Mouse (Mus musculus) hindbrain, embryonic 11.5 days (tissue): ENCODE data around the gene St5. TPM values are rescaled to one million over a fixed set of nuclear protein-coding genes. Genes with fewer than 3 reads are reported as not detected.

Source experiments
- polyA plus RNA-seq: library from polyadenylated mRNA; unstranded; fragments of >200 nt; fragmentation: Nextera tagmentation; extraction: Ambion mirVana; gene quantifications from 2 replicates; pipeline ENCODE4 v1.2.1, GENCODE M21; 2014

The St5 gene
- polyA plus RNA-seq, 1 experiment from 2014 or later = 32.5 TPM

Other genes with a start within 250 kb of the St5 start
- 0.08 and 0.14 TPM in 2 replicates for gene Trim66, start 195.5 kb downstream of the St5 start, polyA plus RNA-seq
- 110 and 124 TPM in 2 replicates for gene Rpl27a, start 184.5 kb downstream of the St5 start, polyA plus RNA-seq
- 19.0 and 22.2 TPM in 2 replicates for gene Akip1, start 85 bp upstream of the St5 start, polyA plus RNA-seq
- gene BC051019, start 20.2 kb upstream of the St5 start, polyA plus RNA-seq = 0.37 and 0.47 TPM in 2 replicates
- gene Ascl3, start 28.1 kb upstream of the St5 start, polyA plus RNA-seq = not detected in 2 replicates
- gene Tmem9b, start 49.3 kb upstream of the St5 start, polyA plus RNA-seq = 63.2 and 71.2 TPM in 2 replicates
- gene Nrip3, start 78.4 kb upstream of the St5 start, polyA plus RNA-seq = 0.85 and 0.88 TPM in 2 replicates
- 3.2 and 4.3 TPM in 2 replicates for gene Scube2, start 162.1 kb upstream of the St5 start, polyA plus RNA-seq